In the genomic region with DNA sequence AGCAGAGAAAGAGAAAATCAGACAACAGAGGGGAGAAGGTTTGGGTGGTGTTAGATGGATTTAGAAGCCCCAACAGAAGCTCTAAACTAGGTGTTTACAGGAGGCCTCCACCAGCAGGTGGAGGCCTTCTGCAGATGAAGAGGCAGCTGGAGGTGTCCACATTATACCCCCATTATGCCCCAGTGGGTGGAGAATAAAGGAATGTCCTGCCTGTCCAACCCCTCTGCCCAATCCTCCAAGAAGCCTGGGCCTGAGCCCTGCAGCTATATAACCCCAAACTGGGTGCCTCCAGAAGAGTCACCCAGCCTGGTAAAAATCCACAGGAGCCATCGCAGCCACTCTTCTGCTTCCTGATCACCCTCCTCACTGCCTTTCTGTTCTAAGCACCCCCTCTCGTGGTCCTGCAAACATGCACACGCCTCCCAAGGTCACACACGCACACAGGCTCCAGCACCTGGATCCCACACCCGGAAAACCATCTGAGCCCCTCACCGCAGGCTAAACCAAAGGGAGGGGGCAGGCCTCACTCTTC, we compare ENCODE assay signal across 11 mouse cellular contexts. TPM values are rescaled to one million over a fixed set of nuclear protein-coding genes. Genes with fewer than 3 reads are reported as not detected.
DNase-seq lines count a peak whose midpoint lies in the region; ATAC-seq and TF ChIP-seq lines count a peak whose summit lies in the region.
"Had no signal": no experiment of that assay in that cellular context is flagged by ENCODE, and none has a peak within 500 bp of the region (broad histone marks: within the 10 kb centered on the region; RNA-seq: fewer than 3 reads in every experiment).

No protein-coding gene starts in this region.

- H3K27ac ChIP-seq in ES-Bruce4 (ENCODE audit: insufficient read depth, low read length), result no peak overlapping the region
- no peak overlapping the region for H3K27ac ChIP-seq in embryonic facial prominence, embryonic 15.5 days (replicated peaks)
- no peak overlapping the region for H3K27ac ChIP-seq in limb, embryonic 13.5 days

- TF ChIP-seq EP300 in ES-Bruce4 (IDR thresholded peaks at IDR 0.05; ENCODE audit: insufficient read depth, low read depth, low read length), result no peak

- WGBS in embryonic facial prominence, embryonic 15.5 days, result 15% methylated on average over 6 of the region's 6 CpGs
- 7% methylated on average over 6 of the region's 6 CpGs for WGBS in limb, embryonic 13.5 days

- H3K4me1 ChIP-seq in ES-Bruce4 (ENCODE audit: control insufficient read depth, insufficient read depth, low read length), result no peaks in the 10 kb centered on the region
- H3K4me1 ChIP-seq in embryonic facial prominence, embryonic 15.5 days, result peaks cover 16% of the 10 kb centered on the region
- H3K4me1 ChIP-seq in limb, embryonic 13.5 days, result peaks cover 15% of the 10 kb centered on the region

- TF ChIP-seq CTCF in ES-Bruce4 (IDR thresholded peaks at IDR 0.05; ENCODE audit: low read depth, low read length), result no peak

- no peak overlapping the region for H3K9ac ChIP-seq in ES-Bruce4 (ENCODE audit: low read depth, poor library complexity, severe bottlenecking)
- H3K9ac ChIP-seq in embryonic facial prominence, embryonic 15.5 days, result no peak overlapping the region
- H3K9ac ChIP-seq in limb, embryonic 13.5 days, result peak overlapping the region; percentile 70; the same call in 1 of the 2 replicates

- no peak for ATAC-seq in embryonic facial prominence, embryonic 15.5 days (ENCODE audit: insufficient number of reproducible peaks, low FRiP score, low TSS enrichment, low read depth)
- ATAC-seq in limb, embryonic 13.5 days (ENCODE audit: low FRiP score, low read depth), result no peak

- H3K27me3 ChIP-seq in ES-Bruce4 (ENCODE audit: control insufficient read depth, insufficient read depth, low read length, poor library complexity, severe bottlenecking), result no peaks in the 10 kb centered on the region
- peaks cover 32% of the 10 kb centered on the region for H3K27me3 ChIP-seq in embryonic facial prominence, embryonic 15.5 days
- H3K27me3 ChIP-seq in limb, embryonic 13.5 days, result peaks cover 61% of the 10 kb centered on the region

- no peaks in the 10 kb centered on the region for H3K36me3 ChIP-seq in ES-Bruce4 (ENCODE audit: control insufficient read depth, insufficient read depth, low read length, poor library complexity, severe bottlenecking)
- no peaks in the 10 kb centered on the region for H3K36me3 ChIP-seq in embryonic facial prominence, embryonic 15.5 days
- H3K36me3 ChIP-seq in limb, embryonic 13.5 days, result no peaks in the 10 kb centered on the region

- TF ChIP-seq POLR2A in ES-Bruce4 (IDR thresholded peaks at IDR 0.05; ENCODE audit: insufficient read depth, low read length), result no peak

- H3K4me3 ChIP-seq in ES-Bruce4 (ENCODE audit: low read depth, low read length), result peak overlapping the region; percentile 90
- H3K4me3 ChIP-seq in embryonic facial prominence, embryonic 15.5 days (replicated peaks), result peak overlapping the region; percentile 68
- peak overlapping the region; percentile 71 for H3K4me3 ChIP-seq in limb, embryonic 13.5 days

- peak overlapping the region; percentile 89 for H3K4me2 ChIP-seq in embryonic facial prominence, embryonic 15.5 days (replicated peaks)
- H3K4me2 ChIP-seq in limb, embryonic 13.5 days (replicated peaks), result peak overlapping the region; percentile 85

- no peaks in the 10 kb centered on the region for H3K9me3 ChIP-seq in ES-Bruce4 (replicated peaks; ENCODE audit: control insufficient read depth, insufficient read depth, low read length, poor library complexity, severe bottlenecking)
- H3K9me3 ChIP-seq in embryonic facial prominence, embryonic 15.5 days (replicated peaks), result no peaks in the 10 kb centered on the region
- no peaks in the 10 kb centered on the region for H3K9me3 ChIP-seq in limb, embryonic 13.5 days

- intact Hi-C loops in heart, postnatal 25 days (cut with DNase I), result no loop called here

- peak; percentile 79 for DNase-seq in heart, adult 11 months
- no peak for DNase-seq in heart, postnatal 25 days (ENCODE audit: low spot score)
- no peak for DNase-seq in adrenal gland, postnatal 14 days
- no peak for DNase-seq in thymus, postnatal 10 days (ENCODE audit: low spot score in 2 of 2)
- no peak for DNase-seq in layer of hippocampus, adult 11-12 months (ENCODE audit: low spot score)
- DNase-seq: adrenal gland, adult 8-10 months; kidney, adult 2 months had no signal

RNA-seq across cellular contexts. Expression of gene Fbxo41, which starts 1.2 kb away (rescaled TPM):
- not detected for total RNA-seq in heart, postnatal 25 days (2021)
- polyA plus RNA-seq in ES-Bruce4 (2011; ENCODE audit: insufficient read depth, insufficient read length, low read depth, missing spikeins), result 0.24 and 0.43 TPM in 2 replicates
- polyA plus RNA-seq in embryonic facial prominence, embryonic 15.5 days (2015; fragmentation: Nextera tagmentation; extraction: Ambion mirVana), result 0.26 and 0.33 TPM in 2 replicates
- 0.47 and 0.54 TPM in 2 replicates for polyA plus RNA-seq in limb, embryonic 13.5 days (2015; fragmentation: Nextera tagmentation; extraction: Ambion mirVana)
- 0.44 and 0.83 TPM in 2 replicates for total RNA-seq in adrenal gland, postnatal 14 days (2021)
- polyA plus RNA-seq: erythroblast, embryonic 14.5 days had no signal

RNA-seq across cellular contexts. Expression of gene Egr4, which starts 11.8 kb away (rescaled TPM):
- not detected for total RNA-seq in heart, postnatal 25 days (2021)
- not detected in 2 replicates for polyA plus RNA-seq in ES-Bruce4 (2011; ENCODE audit: insufficient read depth, insufficient read length, low read depth, missing spikeins)
- not detected in 2 replicates for polyA plus RNA-seq in embryonic facial prominence, embryonic 15.5 days (2015; fragmentation: Nextera tagmentation; extraction: Ambion mirVana)
- not detected in 2 replicates for polyA plus RNA-seq in limb, embryonic 13.5 days (2015; fragmentation: Nextera tagmentation; extraction: Ambion mirVana)
- 0.26 TPM in 1 of 2 replicates, not detected in the other for total RNA-seq in adrenal gland, postnatal 14 days (2021)
- total RNA-seq: adrenal gland, adult 8-10 months had no signal
- polyA plus RNA-seq: erythroblast, embryonic 14.5 days; kidney, adult 2 months had no signal

RNA-seq across cellular contexts. Expression of gene Pradc1, which starts 49.9 kb away (rescaled TPM):
- total RNA-seq in heart, postnatal 25 days (2021), result 10 to 100 TPM; 10.2 to 13.8 TPM
- 4.7 and 9.6 TPM in 2 replicates for polyA plus RNA-seq in ES-Bruce4 (2011; ENCODE audit: insufficient read depth, insufficient read length, low read depth, missing spikeins)
- 38.0 and 42.4 TPM in 2 replicates for polyA plus RNA-seq in embryonic facial prominence, embryonic 15.5 days (2015; fragmentation: Nextera tagmentation; extraction: Ambion mirVana)
- polyA plus RNA-seq in limb, embryonic 13.5 days (2015; fragmentation: Nextera tagmentation; extraction: Ambion mirVana), result 29.8 and 33.5 TPM in 2 replicates
- 13.8 and 15.2 TPM in 2 replicates for total RNA-seq in adrenal gland, postnatal 14 days (2021)

RNA-seq across cellular contexts. Expression of gene Cct7, which starts 50.3 kb away (rescaled TPM):
- total RNA-seq in heart, postnatal 25 days (2021), result 100 to 1,000 TPM; 133 to 151 TPM
- 463 and 467 TPM in 2 replicates for polyA plus RNA-seq in ES-Bruce4 (2011; ENCODE audit: insufficient read depth, insufficient read length, low read depth, missing spikeins)
- 440 and 448 TPM in 2 replicates for polyA plus RNA-seq in embryonic facial prominence, embryonic 15.5 days (2015; fragmentation: Nextera tagmentation; extraction: Ambion mirVana)
- polyA plus RNA-seq in limb, embryonic 13.5 days (2015; fragmentation: Nextera tagmentation; extraction: Ambion mirVana), result 493 and 494 TPM in 2 replicates
- 218 and 224 TPM in 2 replicates for total RNA-seq in adrenal gland, postnatal 14 days (2021)
